Mouse (Mus musculus): ENCODE data around the gene Bcl6.

Gene Bcl6

DNA sequence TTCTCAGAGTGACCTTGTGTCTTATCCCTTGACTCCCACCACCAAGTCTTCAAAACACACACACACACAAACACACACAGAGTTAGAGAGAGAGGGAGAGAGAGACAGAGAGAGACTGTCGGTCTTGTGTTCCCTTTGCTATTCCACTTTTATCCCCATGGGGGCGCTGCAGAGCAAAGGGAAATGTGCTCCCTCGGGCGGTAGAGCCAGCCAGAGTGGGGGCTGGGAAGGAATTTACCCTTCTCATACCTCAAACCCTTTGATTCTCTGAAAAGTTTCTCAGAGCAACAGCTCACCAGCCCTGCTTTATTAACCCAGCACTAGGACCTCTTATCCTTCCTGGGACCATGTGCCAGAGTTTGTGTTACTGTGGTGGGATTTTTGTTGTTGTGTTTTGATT lies 2.5 kb upstream of the Bcl6 start:
- DNase-seq (ENCODE audit: low spot score in 2 of 2) = peak; percentile 89 to 92

DNA sequence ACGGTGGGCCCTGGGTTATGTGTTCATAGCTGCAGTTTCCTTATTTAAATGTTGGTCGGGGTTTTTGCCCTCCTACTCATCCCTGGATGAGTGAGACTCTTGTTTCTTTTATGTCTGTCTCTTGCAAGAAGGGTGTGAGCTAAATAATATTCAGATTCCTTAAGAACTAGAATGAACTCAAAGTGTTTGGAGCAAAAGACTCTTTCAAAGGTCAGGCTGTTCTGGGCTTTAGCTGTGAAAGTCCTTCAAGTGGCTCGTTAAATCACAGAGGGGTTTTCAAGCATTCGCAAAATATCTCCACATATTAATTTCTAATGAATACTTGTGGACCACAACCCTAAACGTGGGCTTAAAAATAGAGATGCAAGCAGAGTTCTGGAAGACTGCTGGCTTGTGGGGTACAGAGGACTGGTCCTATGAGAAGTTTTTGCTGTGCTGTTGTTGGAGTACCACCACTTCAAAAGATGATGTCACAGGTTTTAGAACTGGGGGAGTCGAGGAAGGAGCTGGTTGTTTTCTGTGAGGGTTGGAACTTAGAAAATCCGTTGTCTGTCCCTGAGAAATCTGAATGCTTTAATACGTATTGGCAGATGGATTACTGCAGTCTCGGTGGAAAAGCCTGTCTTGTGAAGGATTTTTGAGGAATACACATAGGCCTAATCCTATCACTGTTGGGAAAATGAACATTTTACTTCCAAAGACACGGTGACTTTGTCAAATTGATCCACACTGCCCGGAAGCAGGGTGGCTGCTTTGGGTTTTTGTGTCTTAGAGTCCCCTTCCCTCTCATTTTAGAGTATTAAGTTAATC lies 1.7 kb upstream of the Bcl6 start:
- DNase-seq (ENCODE audit: low spot score in 2 of 2) = no peak

DNA sequence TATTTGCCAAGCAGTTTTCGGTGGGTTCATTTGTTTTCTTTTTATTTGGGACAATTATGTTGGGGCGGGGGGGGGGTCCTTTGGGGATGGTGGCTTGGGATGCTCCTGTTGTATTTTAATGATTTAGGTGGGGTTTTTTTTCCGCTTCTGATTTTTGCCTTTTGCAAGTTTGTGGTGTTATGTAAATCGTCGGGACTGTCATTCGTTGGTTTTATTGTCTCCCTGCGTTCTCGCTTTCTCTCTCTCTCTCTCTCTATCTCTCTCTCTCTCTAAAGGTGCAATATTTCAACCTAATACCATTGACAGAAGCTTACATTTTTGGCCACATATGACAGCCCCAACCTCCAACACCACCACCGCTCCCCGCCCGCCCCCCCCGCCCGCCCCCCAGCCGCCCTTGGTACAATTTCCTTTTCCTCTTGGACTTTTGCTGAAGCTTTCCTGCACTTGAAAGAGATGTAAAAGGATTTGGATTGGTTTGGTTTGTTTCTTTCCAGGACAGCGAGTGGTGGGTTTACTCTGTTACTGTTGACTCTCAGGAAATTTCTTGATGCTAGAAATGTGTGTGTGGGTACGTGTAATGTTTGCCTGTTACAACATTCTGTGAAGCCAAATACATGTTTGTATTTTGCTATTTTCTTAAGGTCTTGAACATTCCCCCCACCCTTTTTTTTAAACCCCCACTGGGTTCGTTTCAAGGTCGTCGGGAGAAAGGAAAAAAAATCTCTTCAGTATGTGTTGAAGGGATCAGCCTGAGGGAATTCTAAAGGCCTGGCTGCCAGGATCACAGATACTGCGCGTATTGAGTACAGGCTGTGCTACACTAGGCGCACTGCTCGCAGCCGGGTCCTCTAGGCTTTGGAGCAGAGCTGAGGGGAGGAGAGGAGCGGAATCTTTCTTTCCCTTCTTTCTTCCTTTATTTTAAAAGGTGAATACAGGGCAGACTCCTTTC lies 833 bp upstream of the Bcl6 start:
- no peak for DNase-seq (ENCODE audit: low spot score in 2 of 2)

DNA sequence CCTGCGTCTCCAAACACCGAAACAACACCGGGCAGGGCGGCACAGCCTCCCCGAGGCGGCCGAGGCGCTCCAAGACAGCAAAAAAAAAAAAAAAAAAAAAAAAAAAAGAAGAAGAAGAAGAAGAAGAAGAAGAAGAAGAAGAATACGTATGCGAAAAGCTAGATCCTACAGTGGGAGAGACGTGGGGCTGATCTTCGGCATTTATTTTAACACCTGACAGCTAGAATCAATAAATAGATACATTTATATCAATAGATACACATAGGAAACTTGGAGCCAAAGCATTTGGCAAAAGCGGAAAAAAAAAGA lies 541 bp downstream of the Bcl6 start:
- no peak for DNase-seq (ENCODE audit: low spot score in 2 of 2)

DNA sequence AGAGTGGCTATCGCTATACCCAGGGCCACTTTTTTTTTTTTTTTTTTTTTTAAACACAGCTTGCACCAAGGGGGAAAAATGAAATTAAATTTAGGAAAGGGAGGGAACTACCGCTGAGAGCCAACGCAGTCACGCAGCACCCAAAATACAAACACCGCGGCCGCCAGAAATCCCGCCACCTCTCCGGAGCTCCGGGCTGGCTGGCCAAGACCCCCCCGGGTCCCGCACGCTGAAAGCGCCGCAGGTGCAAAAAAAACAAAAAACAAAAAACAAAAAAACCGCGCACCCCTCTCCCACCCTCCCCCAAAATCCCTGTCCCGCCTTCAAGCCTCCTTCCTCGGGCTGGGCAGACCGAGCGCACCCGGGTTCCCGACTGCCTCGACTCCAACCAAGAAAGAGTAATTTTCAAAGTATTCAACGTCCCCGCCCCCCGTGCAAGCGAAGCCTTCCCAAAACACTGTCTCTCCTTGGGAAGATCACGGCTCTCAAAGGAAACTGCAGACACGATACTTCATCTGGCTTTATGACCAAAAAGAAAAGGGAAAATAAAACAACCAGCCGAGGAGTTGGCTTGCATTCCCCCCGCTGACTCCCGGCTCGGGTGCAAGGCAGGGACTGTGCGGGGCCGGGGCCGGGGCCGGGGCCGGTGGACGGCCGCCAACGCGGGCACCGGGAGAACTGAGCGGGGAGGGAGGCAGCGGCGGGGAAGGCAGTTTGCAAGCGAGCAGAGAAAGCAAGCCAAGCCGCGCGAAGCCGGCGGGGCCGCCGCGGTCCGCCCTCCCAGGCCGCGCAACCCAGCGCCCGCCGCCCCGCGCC lies 1.1 kb downstream of the Bcl6 start:
- peak in 1 of 2 experiments; percentile 41 for DNase-seq (ENCODE audit: low spot score in 2 of 2)

DNA sequence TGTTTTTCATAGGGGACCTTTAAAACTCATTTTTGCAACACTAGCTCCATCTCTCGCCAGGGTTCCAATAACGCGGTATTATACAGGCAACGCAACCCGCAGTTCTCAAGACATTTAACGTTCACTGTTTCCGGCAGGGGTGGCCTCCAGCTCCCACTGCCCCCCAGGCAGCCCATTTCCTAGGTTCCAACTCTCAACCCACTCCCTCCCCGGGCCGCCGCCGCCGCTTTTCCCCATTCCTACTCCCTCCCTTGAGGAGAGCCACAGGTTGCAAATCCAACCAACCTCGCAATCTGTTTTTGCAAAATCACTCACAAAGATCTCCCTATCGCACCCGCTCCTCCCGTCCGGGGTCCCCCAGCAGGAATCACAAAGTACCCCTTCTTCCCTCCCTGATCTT lies 1.8 kb downstream of the Bcl6 start:
- no peak for DNase-seq (ENCODE audit: low spot score in 2 of 2)

DNA sequence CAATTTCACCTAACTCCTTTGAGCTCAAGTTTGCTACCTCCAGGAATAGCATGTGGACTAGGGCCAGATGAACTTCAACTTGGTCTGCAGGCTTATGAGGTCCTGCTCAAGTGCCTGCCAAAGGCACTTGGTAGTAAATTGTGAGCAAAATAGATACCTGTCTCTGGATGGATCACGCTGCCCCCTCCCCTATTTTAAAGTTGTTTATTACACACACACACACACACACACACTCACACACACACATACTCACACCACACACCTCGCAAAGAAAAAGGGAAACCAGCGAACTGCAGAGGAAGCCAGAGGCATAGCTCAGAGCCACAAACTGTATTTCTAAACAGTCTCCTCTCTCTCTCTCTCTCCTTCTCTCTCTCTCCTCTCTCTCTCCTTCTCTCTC lies 2.5 kb downstream of the Bcl6 start:
- no peak for DNase-seq (ENCODE audit: low spot score in 2 of 2)

DNA sequence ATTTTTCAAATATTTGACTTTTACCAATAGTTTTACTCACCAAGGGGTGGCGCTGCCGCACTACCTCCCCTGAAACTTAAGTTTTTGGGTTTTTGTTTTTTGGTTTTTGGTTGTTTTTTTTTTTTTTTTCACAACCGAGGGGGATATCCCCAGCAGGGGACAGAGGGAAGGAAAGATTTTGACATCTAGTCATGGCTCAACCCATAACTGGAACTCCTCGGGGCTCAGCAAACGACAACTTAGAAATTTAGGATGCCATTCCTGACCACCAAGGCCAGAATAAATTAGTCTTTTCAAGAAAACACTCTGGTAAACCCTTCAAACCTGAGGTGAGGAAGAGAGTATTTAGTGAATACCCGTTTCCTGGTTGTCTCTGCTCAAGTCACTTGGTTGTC lies 3.2 kb downstream of the Bcl6 start:
- no peak for DNase-seq (ENCODE audit: low spot score in 2 of 2)

DNA sequence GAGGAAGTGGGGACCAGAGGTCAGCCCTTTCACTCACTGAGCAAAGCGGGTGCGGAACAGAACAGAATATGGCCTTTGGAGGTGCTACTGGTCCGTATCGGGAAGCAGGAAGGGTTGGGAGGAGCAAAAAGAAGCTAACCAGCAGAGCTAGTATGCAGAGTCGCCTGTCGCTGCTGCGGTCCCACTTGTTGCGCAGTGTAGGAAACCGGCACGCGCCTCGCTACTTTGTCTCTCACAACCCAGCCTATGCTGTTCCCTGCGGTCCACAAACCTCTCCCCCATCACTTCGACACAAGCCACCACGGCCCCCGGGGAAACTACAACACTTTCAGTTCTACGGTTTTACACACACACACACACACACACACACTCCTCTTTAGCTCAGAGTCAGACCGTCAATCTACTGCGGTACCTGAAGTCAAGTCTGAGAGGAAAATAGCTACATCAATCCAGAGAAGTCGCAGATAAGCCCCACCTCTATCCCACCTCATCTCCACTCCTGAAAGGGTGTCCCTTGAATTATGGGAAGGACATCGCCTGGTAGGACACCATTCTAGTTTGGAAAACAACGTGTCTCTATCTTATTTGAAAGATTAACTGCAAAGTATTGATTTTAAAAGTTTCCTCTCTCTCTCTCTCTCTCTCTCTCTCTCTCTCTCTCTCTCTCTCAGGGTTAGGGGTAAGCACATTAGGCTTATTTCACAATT lies 3.7 kb downstream of the Bcl6 start:
- DNase-seq (ENCODE audit: low spot score in 2 of 2) = peak in 1 of 2 experiments; percentile 42

DNA sequence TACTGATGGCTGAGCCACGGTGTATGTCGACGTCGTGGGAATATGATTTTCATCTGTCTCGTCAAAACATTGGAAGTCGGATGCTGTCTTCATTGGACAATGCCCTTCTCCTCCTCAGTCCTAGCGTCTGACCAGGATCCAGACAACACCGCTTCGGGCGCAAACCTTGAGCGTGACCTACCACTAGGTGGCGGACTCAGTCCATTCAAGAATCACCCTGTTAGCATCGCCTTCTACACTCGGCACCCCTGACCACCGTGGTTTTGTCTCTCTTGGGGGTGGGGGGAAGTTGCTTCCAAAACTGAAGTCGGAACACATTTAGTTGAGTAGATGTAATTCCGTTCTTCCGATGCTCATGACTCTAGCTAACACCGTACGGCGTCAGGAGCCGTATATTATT lies 4.5 kb downstream of the Bcl6 start:
- peak; percentile 87 to 93 for DNase-seq (ENCODE audit: low spot score in 2 of 2)

DNA sequence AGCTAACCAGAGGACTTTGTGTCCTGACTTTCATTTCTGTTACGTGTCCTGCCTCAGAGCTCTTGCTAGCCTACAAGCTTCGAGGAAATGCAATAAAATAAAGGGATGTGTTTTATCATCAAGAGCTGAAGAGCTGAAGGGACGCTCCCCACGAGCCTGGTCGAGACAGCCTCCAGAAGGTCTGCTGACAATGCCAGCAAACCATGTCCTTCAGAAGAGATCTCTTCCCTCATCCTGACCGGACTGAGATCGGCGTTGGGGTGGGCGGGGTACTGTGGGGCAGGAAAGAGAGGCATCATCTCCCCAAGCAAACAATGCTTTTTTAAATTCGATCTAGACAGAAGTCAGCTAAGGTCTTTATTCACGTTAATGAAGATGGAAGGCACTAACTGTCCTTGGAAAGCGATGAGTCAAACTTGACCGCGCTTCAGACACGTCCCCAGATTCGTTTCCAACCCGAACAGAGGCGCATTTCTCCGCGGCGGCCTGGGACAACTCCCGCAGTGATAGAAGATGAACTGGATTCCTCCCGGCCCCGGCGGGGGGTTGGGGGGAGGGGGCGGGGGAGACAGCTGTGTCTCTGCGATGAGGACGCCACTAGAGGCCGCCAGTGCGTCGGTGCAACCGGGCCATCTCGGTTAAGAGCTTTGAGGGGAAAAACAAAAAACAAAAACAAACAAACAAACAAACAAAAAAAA lies 5.6 kb downstream of the Bcl6 start:
- peak; percentile 66 to 74 for DNase-seq (ENCODE audit: low spot score in 2 of 2)

DNA sequence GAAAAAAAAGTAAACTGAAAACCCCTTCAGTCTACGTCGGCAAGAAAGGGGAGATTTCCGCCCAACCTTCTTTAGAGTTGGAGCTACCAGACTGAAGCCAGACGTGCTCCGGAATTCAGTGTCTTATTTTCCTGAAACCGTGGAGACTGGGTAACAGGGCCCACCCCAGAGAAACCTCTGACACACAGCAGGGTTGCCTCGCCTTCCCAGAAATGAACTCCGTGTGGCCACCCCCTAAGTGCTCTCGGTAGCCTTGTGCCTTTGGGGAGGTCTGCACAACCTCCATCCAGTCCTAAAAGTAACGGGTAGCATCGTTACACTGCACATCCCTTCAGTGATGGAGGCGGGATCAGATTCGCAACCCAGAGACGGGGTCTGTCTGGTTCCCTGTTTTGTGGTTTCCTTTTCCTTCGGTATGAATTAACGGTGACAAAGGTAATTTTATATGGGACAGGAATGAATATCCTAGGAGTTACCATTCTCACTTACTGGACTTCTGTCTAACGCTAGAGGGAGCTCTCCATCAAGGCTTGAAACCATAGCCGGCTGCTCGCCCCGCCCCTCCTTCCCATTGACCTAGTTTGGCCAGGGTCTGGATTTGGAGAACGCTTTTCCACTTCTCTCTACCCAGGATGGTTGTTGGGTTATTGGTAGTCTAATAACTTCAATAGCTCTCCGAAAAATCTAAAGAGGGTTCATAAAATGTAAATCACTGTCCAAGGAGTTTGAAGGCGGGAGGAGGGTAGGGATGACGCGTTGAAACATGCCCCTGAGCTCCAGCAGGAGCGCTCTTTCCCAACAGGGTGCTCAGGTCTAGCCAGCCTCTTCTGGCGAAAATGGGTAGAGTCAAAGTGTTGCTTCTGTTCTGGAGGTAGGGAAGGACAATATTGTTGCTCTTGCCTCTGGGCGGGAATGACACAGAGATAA lies 6.5 kb downstream of the Bcl6 start:
- peak; percentile 77 to 90 for DNase-seq (ENCODE audit: low spot score in 2 of 2)

DNA sequence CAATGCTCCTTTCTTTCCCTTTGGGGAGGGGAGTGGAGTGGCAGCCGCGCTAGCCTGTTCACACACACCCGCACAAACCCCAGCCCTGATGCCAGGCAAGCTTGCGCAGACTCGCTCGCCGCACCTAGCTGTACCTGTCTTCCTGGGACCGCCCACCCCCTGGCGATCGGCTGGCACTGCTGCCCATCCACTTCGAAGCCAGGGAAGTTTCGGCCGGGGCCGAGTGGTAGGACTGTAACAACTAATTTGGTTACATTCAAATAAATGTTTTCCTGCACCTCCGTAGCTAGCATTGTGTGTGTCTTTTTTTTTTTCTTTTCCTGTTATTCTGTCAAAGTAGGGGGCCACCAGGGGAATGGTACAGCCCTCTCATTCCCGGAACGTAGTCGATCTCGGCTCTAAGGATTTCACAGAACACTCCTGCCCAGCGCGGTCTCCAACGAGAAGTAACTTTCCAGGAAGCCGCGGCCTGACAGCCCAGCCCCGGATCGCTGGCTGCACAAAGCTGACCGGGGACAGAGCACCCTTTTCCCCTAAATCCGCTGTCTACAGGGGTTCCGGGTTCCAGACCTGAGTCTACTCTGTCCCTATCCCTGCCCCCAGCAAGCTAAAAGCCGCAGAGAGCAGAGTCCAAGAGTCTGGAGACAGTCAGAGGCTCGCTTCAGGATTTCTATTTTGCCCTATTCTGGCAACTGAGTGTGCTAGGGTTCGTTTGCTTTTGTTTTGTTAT lies 7.5 kb downstream of the Bcl6 start:
- DNase-seq (ENCODE audit: low spot score in 2 of 2) = no peak

DNA sequence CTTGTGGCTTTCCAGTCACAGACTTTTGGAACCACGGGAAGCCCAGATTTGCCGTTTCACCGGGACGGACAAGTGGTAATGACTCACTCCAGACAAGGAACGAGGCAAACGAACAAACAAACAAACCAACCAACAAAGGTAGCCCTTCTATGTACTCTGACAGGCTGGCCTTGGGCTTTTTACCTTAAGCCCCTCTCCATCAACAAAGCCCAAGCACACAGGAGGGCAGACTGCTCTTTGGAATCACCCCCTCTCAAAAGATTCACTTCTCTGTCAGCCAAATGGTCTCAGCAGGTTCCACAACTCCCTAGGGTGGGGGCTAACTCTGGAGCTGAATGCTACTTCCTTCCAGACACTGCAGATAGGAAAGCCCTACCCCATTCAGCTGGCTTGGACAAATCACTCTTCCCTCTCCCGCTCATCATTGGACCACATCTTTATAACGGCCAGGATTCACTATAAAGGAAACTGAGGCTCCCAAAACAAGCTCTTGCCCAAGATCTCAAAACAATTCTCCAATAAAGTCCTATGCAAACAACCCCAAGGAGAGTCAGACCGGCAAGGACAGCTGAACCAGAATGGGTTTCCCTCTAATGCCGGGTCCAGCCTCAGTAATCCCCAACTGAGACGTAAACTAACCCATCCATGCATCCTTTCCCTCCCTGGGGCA lies 8.3 kb downstream of the Bcl6 start:
- no peak for DNase-seq (ENCODE audit: low spot score in 2 of 2)

DNA sequence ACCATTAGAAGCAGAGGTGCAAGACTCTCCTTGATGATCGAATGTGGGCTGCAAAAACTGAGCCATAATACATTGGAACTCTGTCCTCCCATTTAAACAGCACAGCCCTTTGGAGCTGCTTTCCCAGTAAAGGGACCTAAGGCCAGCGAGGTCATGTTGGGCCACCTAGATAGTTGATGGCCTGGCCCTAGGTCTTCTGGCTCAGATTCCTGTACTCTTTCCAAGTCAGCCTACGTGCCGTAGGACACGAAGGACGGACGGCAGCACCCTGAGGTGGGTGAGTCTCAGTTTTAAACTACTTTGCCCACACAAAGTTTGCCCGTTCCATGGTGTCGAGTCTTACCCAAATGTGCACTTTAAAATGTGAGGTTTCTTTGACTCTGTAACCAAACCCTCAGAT lies 9.2 kb downstream of the Bcl6 start:
- no peak for DNase-seq (ENCODE audit: low spot score in 2 of 2)

DNA sequence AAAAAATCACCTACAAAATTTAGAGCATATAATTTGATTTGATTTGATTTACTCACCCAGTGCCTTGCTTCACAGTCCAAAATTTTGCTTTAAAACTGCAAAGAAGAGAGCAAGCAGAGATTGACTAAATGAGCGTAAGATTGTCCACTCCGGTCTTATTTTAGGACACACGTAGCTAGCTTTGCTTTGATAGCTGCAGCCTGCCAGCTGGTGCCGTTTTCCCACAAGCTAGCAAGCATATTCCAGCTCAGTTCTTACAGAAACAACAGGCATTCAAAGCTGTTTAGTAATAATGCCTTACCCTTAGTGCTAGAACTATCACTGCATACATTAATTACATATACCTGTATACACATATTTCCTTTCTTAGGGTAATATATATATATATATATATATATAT lies 10.2 kb downstream of the Bcl6 start:
- no peak for DNase-seq (ENCODE audit: low spot score in 2 of 2)

DNA sequence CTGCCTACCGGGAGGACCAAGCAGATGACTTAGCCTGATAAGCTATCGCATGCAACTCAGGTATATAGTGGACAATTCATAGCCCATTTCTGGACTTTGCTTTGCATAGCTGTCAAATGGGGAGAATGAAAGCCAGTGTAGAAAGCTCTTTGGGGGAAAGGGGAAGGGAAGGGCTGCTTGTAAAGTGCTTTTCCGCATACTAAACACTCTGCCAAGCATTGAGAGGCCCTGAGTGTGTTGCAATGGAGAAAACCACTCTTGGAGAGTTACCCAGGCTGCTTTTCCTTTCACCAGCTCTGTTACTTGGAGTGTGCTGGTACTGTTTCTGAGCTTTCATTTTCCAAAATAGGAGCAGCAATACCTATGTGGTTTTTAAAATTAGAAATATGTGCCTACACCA lies 10.9 kb downstream of the Bcl6 start:
- DNase-seq (ENCODE audit: low spot score in 2 of 2) = no peak

DNA sequence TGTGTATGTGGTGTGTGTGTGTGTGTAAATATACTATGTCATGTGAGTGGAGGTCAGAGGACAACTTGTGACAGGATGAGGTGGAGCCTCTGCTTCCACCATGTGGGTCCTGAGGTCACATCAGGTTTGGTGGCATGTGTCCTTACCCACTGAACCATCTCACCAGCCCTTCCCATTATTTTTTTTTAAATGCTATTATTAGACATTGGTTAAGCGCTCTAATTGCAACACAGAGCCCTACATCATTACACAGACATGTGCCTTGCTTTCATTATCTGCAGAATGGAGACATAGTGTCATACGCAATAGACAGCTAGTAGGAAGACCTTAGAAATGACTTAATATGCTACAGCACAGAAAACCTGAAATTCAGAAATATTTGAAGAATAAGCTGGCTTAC lies 12.5 kb downstream of the Bcl6 start:
- no peak for DNase-seq (ENCODE audit: low spot score in 2 of 2)
